Mouse (Mus musculus): ENCODE measurements around the gene C8g.
A peak's percentile ranks its signal among the peaks of the same experiment; 100 is the strongest.

Gene C8g

GRCm38 (mm10) chr2:25465816-25466635 is 35.5 kb downstream of the C8g start:
- peak; percentile 87 for DNase-seq

GRCm38 (mm10) chr2:25465256-25465655 is 36.3 kb downstream of the C8g start:
- no peak for DNase-seq

GRCm38 (mm10) chr2:25463630-25464029 is 37.9 kb downstream of the C8g start:
- DNase-seq = no peak

- DNase-seq = no peak
Observed at GRCm38 (mm10) chr2:25461407-25461806, 40.1 kb downstream of the C8g start.

GRCm38 (mm10) chr2:25460551-25461309 is 40.8 kb downstream of the C8g start, which contains the start of gene Paxx:
Paxx (minus strand) TSS chr2:25461094.
- peak; percentile 95 for DNase-seq

DNA sequence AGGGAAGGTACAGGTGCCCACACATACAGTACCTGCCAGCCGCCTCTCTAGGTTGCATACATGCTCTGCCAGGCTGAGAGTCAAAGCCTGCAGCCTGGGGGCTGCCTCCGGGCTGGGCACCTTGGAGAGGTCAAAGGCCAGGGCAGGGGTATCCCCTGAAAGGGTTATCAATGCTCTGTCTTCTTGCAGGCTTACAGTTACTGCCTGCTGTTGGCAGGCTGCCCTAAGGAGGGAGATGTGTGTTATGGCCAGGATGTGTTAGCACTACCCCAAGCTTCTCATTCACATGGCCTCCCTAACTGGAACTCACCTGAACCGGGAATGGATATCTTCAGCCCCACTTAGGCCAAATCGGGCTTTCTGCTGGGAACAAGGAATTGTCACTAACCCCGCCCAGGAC is 41.4 kb downstream of the C8g start:
- DNase-seq = peak; percentile 33

- no peak for DNase-seq
Observed at GRCm38 (mm10) chr2:25458911-25459310, 42.6 kb downstream of the C8g start.

GRCm38 (mm10) chr2:25457022-25457896 is 44.3 kb downstream of the C8g start:
- no peak for DNase-seq

- no peak for DNase-seq
Observed at GRCm38 (mm10) chr2:25456205-25456953, 45.1 kb downstream of the C8g start, which contains the start of gene Clic3. Clic3 (plus strand) TSS chr2:25456838.

- DNase-seq = no peak
Observed at GRCm38 (mm10) chr2:25452951-25453350, 48.6 kb downstream of the C8g start.

DNA sequence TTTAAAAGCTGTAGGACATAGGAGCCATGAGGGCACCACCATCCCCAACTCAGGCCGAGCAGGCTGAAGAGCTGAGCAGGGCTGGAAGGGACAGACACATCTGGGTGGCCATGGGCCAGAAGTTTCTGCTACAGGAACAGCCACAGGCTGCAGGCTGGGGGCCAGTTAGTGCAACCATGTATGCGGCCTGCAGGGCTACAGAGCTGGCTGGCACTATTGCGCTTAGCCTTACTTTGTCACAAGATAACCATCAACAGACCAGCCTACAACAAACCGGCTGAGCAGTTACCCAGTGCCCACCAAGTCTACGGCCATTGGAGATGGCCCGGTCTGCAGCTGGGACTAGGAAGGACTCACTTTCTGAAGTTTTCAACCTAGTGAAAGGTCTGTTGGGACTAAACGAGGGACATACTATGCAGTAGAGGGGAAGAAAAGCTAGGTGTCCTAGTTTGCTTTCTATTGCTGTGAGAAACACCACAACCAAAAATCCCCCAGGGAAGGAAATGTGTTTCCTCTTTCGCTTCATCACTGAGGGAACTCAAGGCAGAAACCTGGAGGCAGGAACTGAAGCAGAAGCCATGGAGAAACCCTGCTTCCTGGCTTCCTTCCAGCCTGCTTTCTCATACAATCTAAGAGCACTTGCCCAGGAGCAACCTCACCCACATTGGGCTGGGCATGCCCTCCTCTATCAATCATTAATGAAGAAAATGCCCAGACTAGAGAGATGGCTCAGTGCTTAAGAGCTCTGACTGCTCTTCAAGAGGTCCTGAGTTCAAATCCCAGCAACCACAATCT is 50.5 kb downstream of the C8g start:
- no peak for DNase-seq

All from thymus, postnatal 14 days (tissue).